Mouse (Mus musculus): ENCODE data around the gene Fgfr2. TPM values are rescaled to one million over a fixed set of nuclear protein-coding genes. Genes with fewer than 3 reads are reported as not detected.

Gene Fgfr2
- polyA plus RNA-seq, 1 experiment = 0.17 TPM

- no peaks in the 10 kb centered on the region for H3K79me2 ChIP-seq (ENCODE audit: control insufficient read depth, insufficient read depth)
- no peak overlapping the region for H3K4me3 ChIP-seq
- TF ChIP-seq MYOD1 (IDR thresholded peaks at IDR 0.05; ENCODE audit: control insufficient read depth in 1 of 3, insufficient read length in 2 of 3, low read depth in 2 of 3) (no peak), POLR2AphosphoS2 (IDR thresholded peaks at IDR 0.05; ENCODE audit: insufficient read length, low read depth) (no peak), POLR2A (IDR thresholded peaks at IDR 0.05; ENCODE audit: insufficient read length, low read depth) (no peak), REST (IDR thresholded peaks at IDR 0.05; ENCODE audit: insufficient read depth, insufficient read length) (no peak), MAX (IDR thresholded peaks at IDR 0.05; ENCODE audit: low read depth) (no peak)
- H3K4me2 ChIP-seq (ENCODE audit: low read depth) = no peak overlapping the region
- H3K36me3 ChIP-seq (ENCODE audit: control insufficient read depth, insufficient read depth) = no peaks in the 10 kb centered on the region
- H3K27me3 ChIP-seq (ENCODE audit: control insufficient read depth, insufficient read depth, insufficient read length) = peaks cover 11% of the 10 kb centered on the region
- no peak overlapping the region for H3ac ChIP-seq (ENCODE audit: control insufficient read depth, insufficient read length)
These were observed 1404.9 kb downstream of the Fgfr2 start for GRCm38 (mm10) chr7:131718280-131718679.

- TF ChIP-seq CEBPB (IDR thresholded peaks at IDR 0.05; ENCODE audit: insufficient read depth, poor library complexity, severe bottlenecking) = no peak
- TF ChIP-seq POLR2A (IDR thresholded peaks at IDR 0.05; ENCODE audit: insufficient read length, low read depth) = no peak
- TF ChIP-seq MYOD1 (IDR thresholded peaks at IDR 0.05; ENCODE audit: control insufficient read depth in 1 of 3, insufficient read length in 2 of 3, low read depth in 2 of 3) = no peak
- no peak for TF ChIP-seq REST (IDR thresholded peaks at IDR 0.05; ENCODE audit: insufficient read depth, insufficient read length)
- TF ChIP-seq E2F4 (IDR thresholded peaks at IDR 0.05; ENCODE audit: insufficient read depth) = no peak
- TF ChIP-seq POLR2AphosphoS2 (IDR thresholded peaks at IDR 0.05; ENCODE audit: insufficient read length, low read depth) = no peak
- no peak for TF ChIP-seq USF1 (IDR thresholded peaks at IDR 0.05; ENCODE audit: low read depth)
- TF ChIP-seq MAX (IDR thresholded peaks at IDR 0.05; ENCODE audit: low read depth) = no peak
- TF ChIP-seq TCF12 (IDR thresholded peaks at IDR 0.05; ENCODE audit: insufficient read depth, poor library complexity, severe bottlenecking) = no peak
- no peak for TF ChIP-seq SRF (IDR thresholded peaks at IDR 0.05; ENCODE audit: control insufficient read depth, insufficient read length, low read depth)
- no peak for TF ChIP-seq TCF3 (IDR thresholded peaks at IDR 0.05; ENCODE audit: insufficient read length, low read depth)
- TF ChIP-seq MYOG (IDR thresholded peaks at IDR 0.05; ENCODE audit: control insufficient read depth in 1 of 3, insufficient read depth in 1 of 3, insufficient read length in 2 of 3, low read depth in 2 of 3) = no peak
- H3K4me2 ChIP-seq (ENCODE audit: low read depth) = no peak overlapping the region
- H3K4me3 ChIP-seq = no peak overlapping the region
- no peaks in the 10 kb centered on the region for H3K36me3 ChIP-seq (ENCODE audit: control insufficient read depth, insufficient read depth)
- no peaks in the 10 kb centered on the region for H3K79me2 ChIP-seq (ENCODE audit: control insufficient read depth, insufficient read depth)
- H3ac ChIP-seq (ENCODE audit: control insufficient read depth, insufficient read length) = no peak overlapping the region
- H3K27me3 ChIP-seq (ENCODE audit: control insufficient read depth, insufficient read depth, insufficient read length) = peaks cover 14% of the 10 kb centered on the region
These were observed 1410.1 kb downstream of the Fgfr2 start for GRCm38 (mm10) chr7:131713076-131713475.

GRCm38 (mm10) chr7:131696889-131697288 is 1426.3 kb downstream of the Fgfr2 start:
- TF ChIP-seq CEBPB (IDR thresholded peaks at IDR 0.05; ENCODE audit: insufficient read depth, poor library complexity, severe bottlenecking) (no peak), MYOD1 (IDR thresholded peaks at IDR 0.05; ENCODE audit: control insufficient read depth in 1 of 3, insufficient read length in 2 of 3, low read depth in 2 of 3) (peak in 1 of 3 experiments; percentile 18)
- no peak overlapping the region for H3K4me3 ChIP-seq
- H3K36me3 ChIP-seq (ENCODE audit: control insufficient read depth, insufficient read depth) = no peaks in the 10 kb centered on the region
- H3K27me3 ChIP-seq (ENCODE audit: control insufficient read depth, insufficient read depth, insufficient read length) = no peaks in the 10 kb centered on the region
- H3K4me2 ChIP-seq (ENCODE audit: low read depth) = no peak overlapping the region
- H3K79me2 ChIP-seq (ENCODE audit: control insufficient read depth, insufficient read depth) = no peaks in the 10 kb centered on the region
- no peak overlapping the region for H3ac ChIP-seq (ENCODE audit: control insufficient read depth, insufficient read length)

GRCm38 (mm10) chr7:131687324-131687723 is 1435.8 kb downstream of the Fgfr2 start:
- no peaks in the 10 kb centered on the region for H3K79me2 ChIP-seq (ENCODE audit: control insufficient read depth, insufficient read depth)
- TF ChIP-seq SRF (IDR thresholded peaks at IDR 0.05; ENCODE audit: control insufficient read depth, insufficient read length, low read depth) (no peak), REST (IDR thresholded peaks at IDR 0.05; ENCODE audit: insufficient read depth, insufficient read length) (no peak), TCF3 (IDR thresholded peaks at IDR 0.05; ENCODE audit: insufficient read length, low read depth) (no peak), MYOG (IDR thresholded peaks at IDR 0.05; ENCODE audit: control insufficient read depth in 1 of 3, insufficient read depth in 1 of 3, insufficient read length in 2 of 3, low read depth in 2 of 3) (no peak), E2F4 (IDR thresholded peaks at IDR 0.05; ENCODE audit: insufficient read depth) (no peak), USF1 (IDR thresholded peaks at IDR 0.05; ENCODE audit: low read depth) (no peak), MYOD1 (IDR thresholded peaks at IDR 0.05; ENCODE audit: control insufficient read depth in 1 of 3, insufficient read length in 2 of 3, low read depth in 2 of 3) (no peak), TCF12 (IDR thresholded peaks at IDR 0.05; ENCODE audit: insufficient read depth, poor library complexity, severe bottlenecking) (no peak), MAX (IDR thresholded peaks at IDR 0.05; ENCODE audit: low read depth) (no peak)
- peaks cover 5% of the 10 kb centered on the region for H3K27me3 ChIP-seq (ENCODE audit: control insufficient read depth, insufficient read depth, insufficient read length)
- no peaks in the 10 kb centered on the region for H3K36me3 ChIP-seq (ENCODE audit: control insufficient read depth, insufficient read depth)
- no peak overlapping the region for H3ac ChIP-seq (ENCODE audit: control insufficient read depth, insufficient read length)
- no peak overlapping the region for H3K4me3 ChIP-seq
- no peak overlapping the region for H3K4me2 ChIP-seq (ENCODE audit: low read depth)

GRCm38 (mm10) chr7:131677126-131677525 is 1446.0 kb downstream of the Fgfr2 start:
- no peak for TF ChIP-seq SRF (IDR thresholded peaks at IDR 0.05; ENCODE audit: control insufficient read depth, insufficient read length, low read depth)
- no peak for TF ChIP-seq REST (IDR thresholded peaks at IDR 0.05; ENCODE audit: insufficient read depth, insufficient read length)

More at GRCm38 (mm10) chr7:131677126-131677525, 1446.0 kb downstream of the Fgfr2 start:
- Histone ChIP-seq H3K4me2 (ENCODE audit: low read depth) (no peak overlapping the region), H3K4me3 (no peak overlapping the region), H3K36me3 (ENCODE audit: control insufficient read depth, insufficient read depth) (no peaks in the 10 kb centered on the region), H3ac (ENCODE audit: control insufficient read depth, insufficient read length) (no peak overlapping the region), H3K27me3 (ENCODE audit: control insufficient read depth, insufficient read depth, insufficient read length) (no peaks in the 10 kb centered on the region), H3K79me2 (ENCODE audit: control insufficient read depth, insufficient read depth) (no peaks in the 10 kb centered on the region)
